45 mouse cellular contexts compared by ENCODE assay signal in the genomic region with DNA sequence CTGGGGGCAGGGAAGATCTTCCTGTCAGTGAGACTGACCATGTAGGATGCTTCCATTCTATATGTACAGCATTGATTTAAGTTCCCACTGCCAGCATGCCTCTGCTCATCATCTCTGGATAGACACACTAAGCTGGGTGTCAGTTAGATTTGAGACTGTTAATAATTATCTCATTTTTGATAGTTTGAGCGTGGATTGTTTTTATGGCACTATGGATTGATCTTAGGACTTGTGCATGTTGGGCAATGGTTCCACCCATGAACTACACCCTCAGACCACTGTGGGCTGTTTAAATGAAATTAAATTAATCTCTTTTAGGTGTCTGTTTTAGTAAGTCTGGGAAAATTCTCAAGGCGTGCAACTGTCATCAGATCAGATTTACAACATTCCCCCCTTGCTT. TPM values are rescaled to one million over a fixed set of nuclear protein-coding genes. Genes with fewer than 3 reads are reported as not detected.
"Had no signal": no experiment of that assay in that cellular context is flagged by ENCODE, and none has a peak within 500 bp of the region (broad histone marks: within the 10 kb centered on the region; RNA-seq: fewer than 3 reads in every experiment).

No protein-coding gene starts in this region.

- H3K4me3 ChIP-seq: heart, embryonic 10.5 days; heart, embryonic 12.5 days; heart, embryonic 13.5 days; heart, embryonic 15.5 days; hindbrain, embryonic 10.5 days; hindbrain, embryonic 12.5 days; hindbrain, embryonic 13.5 days; hindbrain, embryonic 15.5 days; kidney, embryonic 15.5 days; layer of hippocampus, adult 2 months; left cerebral cortex, adult 2 months had no signal

- H3K9me3 ChIP-seq: heart, embryonic 10.5 days; heart, embryonic 13.5 days; heart, embryonic 15.5 days; hindbrain, embryonic 10.5 days; hindbrain, embryonic 12.5 days; hindbrain, embryonic 13.5 days; hindbrain, embryonic 15.5 days; kidney, embryonic 15.5 days had no signal

- H3K27me3 ChIP-seq: heart, embryonic 12.5 days; heart, embryonic 13.5 days; heart, embryonic 15.5 days; hindbrain, embryonic 12.5 days; hindbrain, embryonic 13.5 days; hindbrain, embryonic 15.5 days; kidney, embryonic 15.5 days had no signal

- H3K4me1 ChIP-seq: heart, embryonic 10.5 days; heart, embryonic 12.5 days; heart, embryonic 13.5 days; heart, embryonic 15.5 days; hindbrain, embryonic 10.5 days; hindbrain, embryonic 12.5 days; hindbrain, embryonic 13.5 days; hindbrain, embryonic 15.5 days; kidney, embryonic 15.5 days had no signal

- H3K4me2 ChIP-seq: heart, embryonic 11.5 days; heart, embryonic 12.5 days; heart, embryonic 13.5 days; heart, embryonic 15.5 days; hindbrain, embryonic 12.5 days; hindbrain, embryonic 13.5 days; hindbrain, embryonic 14.5 days; hindbrain, embryonic 15.5 days; kidney, embryonic 15.5 days had no signal

- H3K27ac ChIP-seq: heart, embryonic 10.5 days; heart, embryonic 13.5 days; heart, embryonic 15.5 days; hindbrain, embryonic 10.5 days; hindbrain, embryonic 12.5 days; hindbrain, embryonic 13.5 days; hindbrain, embryonic 14.5 days; hindbrain, embryonic 15.5 days; hindbrain, postnatal 0 days; kidney, embryonic 15.5 days; kidney, postnatal 0 days; layer of hippocampus, adult 2 months; left cerebral cortex, adult 2 months had no signal

- H3K36me3 ChIP-seq: heart, embryonic 10.5 days; heart, embryonic 12.5 days; heart, embryonic 13.5 days; heart, embryonic 15.5 days; hindbrain, embryonic 10.5 days; hindbrain, embryonic 12.5 days; hindbrain, embryonic 13.5 days; hindbrain, embryonic 15.5 days; kidney, embryonic 15.5 days had no signal

- H3K9ac ChIP-seq: heart, embryonic 12.5 days; heart, embryonic 13.5 days; heart, embryonic 15.5 days; hindbrain, embryonic 12.5 days; hindbrain, embryonic 13.5 days; hindbrain, embryonic 14.5 days; hindbrain, embryonic 15.5 days; kidney, embryonic 15.5 days had no signal

- DNase-seq: heart, postnatal 10 days; heart, postnatal 14 days; heart, postnatal 36 days; heart, postnatal 4 days; kidney, adult 11 months; kidney, adult 18-20 months; kidney, adult 8-10 months; kidney, postnatal 10 days; kidney, postnatal 14 days; kidney, postnatal 25 days; kidney, postnatal 4 days; layer of hippocampus, adult 9-11 months; layer of hippocampus, postnatal 36 days had no signal

- ATAC-seq: hindbrain, embryonic 16.5 days; hindbrain, postnatal 0 days; inflammation-experienced regulatory T-cells, adult 6 months had no signal

RNA-seq across cellular contexts. Expression of a gene that starts 42.4 kb away (rescaled TPM):
- total RNA-seq: hematopoietic stem cell, adult 5-6 weeks; layer of hippocampus, adult 18-20 months; layer of hippocampus, adult 2 months; left cerebral cortex, adult 18-20 months had no signal
- polyA plus RNA-seq: heart, embryonic 10.5 days; heart, embryonic 11.5 days; heart, embryonic 12.5 days; heart, embryonic 14.5 days; heart, embryonic 16.5 days had no signal

RNA-seq across cellular contexts. Expression of a gene that starts 55.1 kb away (rescaled TPM):
- total RNA-seq: heart, adult 8-10 months; heart, postnatal 10 days; heart, postnatal 14 days; heart, postnatal 25 days; heart, postnatal 36 days; heart, postnatal 4 days; hematopoietic stem cell, adult 5-6 weeks; hindbrain, postnatal 0 days; layer of hippocampus, adult 18-20 months; layer of hippocampus, adult 2 months; layer of hippocampus, adult 8-10 months; layer of hippocampus, postnatal 10 days; layer of hippocampus, postnatal 14 days; layer of hippocampus, postnatal 25 days; layer of hippocampus, postnatal 36 days; left cerebral cortex, adult 18-20 months; left cerebral cortex, adult 2 months had no signal
- polyA plus RNA-seq: heart, embryonic 10.5 days; heart, embryonic 11.5 days; heart, embryonic 12.5 days; heart, embryonic 13.5 days; heart, embryonic 14.5 days; heart, embryonic 15.5 days; heart, postnatal 0 days; hindbrain, embryonic 10.5 days; hindbrain, embryonic 11.5 days; hindbrain, embryonic 12.5 days; hindbrain, embryonic 13.5 days; hindbrain, embryonic 14.5 days; hindbrain, embryonic 15.5 days; hindbrain, embryonic 16.5 days; hindbrain, postnatal 0 days; inflammation-experienced regulatory T-cells, adult 6 months; kidney, embryonic 14.5 days had no signal

RNA-seq across cellular contexts. Expression of a gene that starts 57.9 kb away (rescaled TPM):
- total RNA-seq: heart, adult 8-10 months; heart, postnatal 10 days; heart, postnatal 14 days; heart, postnatal 25 days; heart, postnatal 36 days; heart, postnatal 4 days; hindbrain, postnatal 0 days; layer of hippocampus, adult 18-20 months; layer of hippocampus, adult 2 months; layer of hippocampus, adult 8-10 months; layer of hippocampus, postnatal 10 days; layer of hippocampus, postnatal 14 days; layer of hippocampus, postnatal 25 days; layer of hippocampus, postnatal 36 days; left cerebral cortex, adult 18-20 months; left cerebral cortex, adult 2 months had no signal
- polyA plus RNA-seq: heart, embryonic 10.5 days; heart, embryonic 11.5 days; heart, embryonic 12.5 days; heart, embryonic 13.5 days; heart, embryonic 14.5 days; heart, embryonic 15.5 days; heart, postnatal 0 days; hindbrain, embryonic 10.5 days; hindbrain, embryonic 11.5 days; hindbrain, embryonic 12.5 days; hindbrain, embryonic 13.5 days; hindbrain, embryonic 14.5 days; hindbrain, embryonic 15.5 days; hindbrain, embryonic 16.5 days; hindbrain, postnatal 0 days; kidney, embryonic 16.5 days had no signal
